Mouse (Mus musculus) testis, postnatal 14 days (tissue): ENCODE data around the gene Pbx1.

Experiments used
- DNase-seq: peaks from one replicate; pipeline ENCODE4 v3.0.0; 2021; ENCODE audit warnings: low spot score

Pbx1 gene

GRCm38 (mm10) chr1:168342269-168342668 is 89.8 kb downstream of the Pbx1 start:
- DNase-seq = no peak

- no peak for DNase-seq
Measured at GRCm38 (mm10) chr1:168341863-168342262, 90.2 kb downstream of the Pbx1 start.

- no peak for DNase-seq
Measured at GRCm38 (mm10) chr1:168341368-168341767, 90.7 kb downstream of the Pbx1 start.

- no peak for DNase-seq
Measured at GRCm38 (mm10) chr1:168336238-168336818, 95.7 kb downstream of the Pbx1 start.

GRCm38 (mm10) chr1:168334831-168335574 is 97.1 kb downstream of the Pbx1 start:
- DNase-seq = no peak

- no peak for DNase-seq
Measured at GRCm38 (mm10) chr1:168332056-168332455, 100.0 kb downstream of the Pbx1 start.

- no peak for DNase-seq
Measured at GRCm38 (mm10) chr1:168328236-168328605, 103.8 kb downstream of the Pbx1 start.

- no peak for DNase-seq
Measured at GRCm38 (mm10) chr1:168327405-168328235, 104.5 kb downstream of the Pbx1 start.

- DNase-seq = no peak
Measured at GRCm38 (mm10) chr1:168325786-168326185, 106.3 kb downstream of the Pbx1 start.

GRCm38 (mm10) chr1:168324306-168325085 is 107.6 kb downstream of the Pbx1 start:
- DNase-seq = no peak

GRCm38 (mm10) chr1:168323436-168324108 is 108.5 kb downstream of the Pbx1 start:
- no peak for DNase-seq

- DNase-seq = no peak
Measured at GRCm38 (mm10) chr1:168322892-168323291, 109.2 kb downstream of the Pbx1 start.

GRCm38 (mm10) chr1:168319695-168320094 is 112.4 kb downstream of the Pbx1 start:
- DNase-seq = no peak

GRCm38 (mm10) chr1:168318899-168319469 is 113.1 kb downstream of the Pbx1 start:
- no peak for DNase-seq

GRCm38 (mm10) chr1:168313772-168314171 is 118.3 kb downstream of the Pbx1 start:
- DNase-seq = no peak

GRCm38 (mm10) chr1:168312710-168313447 is 119.2 kb downstream of the Pbx1 start:
- DNase-seq = no peak

GRCm38 (mm10) chr1:168309101-168309521 is 123.0 kb downstream of the Pbx1 start:
- no peak for DNase-seq

GRCm38 (mm10) chr1:168307275-168308182 is 124.5 kb downstream of the Pbx1 start:
- DNase-seq = no peak

GRCm38 (mm10) chr1:168300505-168300904 is 131.6 kb downstream of the Pbx1 start:
- DNase-seq = no peak
